Comparison of ENCODE assay signal across 27 mouse cellular contexts in the genomic region with DNA sequence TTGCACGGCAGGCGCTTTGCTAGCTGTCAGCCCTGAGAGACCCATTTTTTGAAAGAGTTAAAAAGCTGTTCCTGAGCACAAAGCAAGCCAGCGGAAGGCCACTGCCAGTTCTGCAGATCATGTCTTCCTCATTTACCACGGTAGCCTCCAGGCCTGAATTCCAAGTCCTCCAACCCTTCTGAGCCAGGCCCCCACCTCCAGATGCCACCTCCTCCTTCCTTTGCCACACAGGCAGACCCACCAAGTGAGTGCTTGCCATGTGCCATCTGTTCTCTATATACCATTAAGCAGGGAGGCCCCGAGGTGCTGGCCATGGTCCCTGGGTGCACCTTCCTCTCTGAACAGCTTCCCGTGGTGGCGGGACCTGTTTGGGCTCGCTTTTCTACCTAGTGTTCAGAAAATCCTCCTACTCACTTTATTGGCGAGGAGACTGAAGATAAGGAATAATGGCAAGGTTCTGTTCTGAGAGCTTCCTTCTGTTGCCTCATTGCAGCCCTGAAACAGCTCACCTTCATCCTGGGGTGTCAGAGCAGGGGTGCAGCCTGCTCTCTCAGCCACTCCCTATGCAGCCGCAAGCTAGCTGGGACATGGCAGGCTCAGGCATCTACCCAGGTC. TPM values are rescaled to one million over a fixed set of nuclear protein-coding genes. Genes with fewer than 3 reads are reported as not detected.
A peak's percentile ranks its signal among the peaks of the same experiment; 100 is the strongest.
DNase-seq lines count a peak whose midpoint lies in the region; ATAC-seq and TF ChIP-seq lines count a peak whose summit lies in the region.
"Had no signal": no experiment of that assay in that cellular context is flagged by ENCODE, and none has a peak within 500 bp of the region (broad histone marks: within the 10 kb centered on the region; RNA-seq: fewer than 3 reads in every experiment).

No protein-coding gene starts in this region.

- H3K36me3 ChIP-seq in hindbrain, embryonic 16.5 days (ENCODE audit: control insufficient read depth, insufficient read depth, low read length) = no peaks in the 10 kb centered on the region
- no peaks in the 10 kb centered on the region for H3K36me3 ChIP-seq in hindbrain, postnatal 0 days (ENCODE audit: insufficient read depth, low read length)
- peaks cover 22% of the 10 kb centered on the region for H3K36me3 ChIP-seq in liver, embryonic 16.5 days (ENCODE audit: control insufficient read depth, insufficient read depth)
- peaks cover 11% of the 10 kb centered on the region for H3K36me3 ChIP-seq in liver, embryonic 11.5 days (ENCODE audit: control insufficient read depth, insufficient read depth, low read length)
- H3K36me3 ChIP-seq: hindbrain, embryonic 12.5 days; limb, embryonic 15.5 days; neural tube, embryonic 15.5 days; stomach, embryonic 15.5 days had no signal

- ATAC-seq in hindbrain, embryonic 16.5 days = 0 out of 2 replicates have a peak, but pooled peaks have one; percentile 44
- no peak for ATAC-seq in hindbrain, postnatal 0 days
- no peak for ATAC-seq in liver, embryonic 16.5 days (ENCODE audit: low read depth)
- ATAC-seq in liver, embryonic 11.5 days (replicated peaks; ENCODE audit: low FRiP score) = no peak
- ATAC-seq in megakaryocyte-erythroid progenitor cell, adult 5-6 weeks (replicated peaks; ENCODE audit: low FRiP score, low TSS enrichment, poor library complexity, severe bottlenecking) = no peak
- ATAC-seq: inflammation-experienced regulatory T-cells, adult 6 months had no signal

- TF ChIP-seq CTCF in hindbrain, postnatal 0 days (IDR thresholded peaks at IDR 0.05; ENCODE audit: low read depth) = no peak

- no peak overlapping the region for H3K9ac ChIP-seq in hindbrain, embryonic 16.5 days (ENCODE audit: low read depth, low read length)
- no peak overlapping the region for H3K9ac ChIP-seq in hindbrain, postnatal 0 days (replicated peaks; ENCODE audit: low read length)
- H3K9ac ChIP-seq in liver, embryonic 16.5 days (ENCODE audit: low read depth, low read length) = no peak overlapping the region
- H3K9ac ChIP-seq in liver, embryonic 11.5 days (ENCODE audit: low read depth, low read length) = no peak overlapping the region
- H3K9ac ChIP-seq: hindbrain, embryonic 12.5 days; limb, embryonic 15.5 days; neural tube, embryonic 15.5 days; stomach, embryonic 15.5 days had no signal

- peak; percentile 42 to 49 for DNase-seq in cerebellum, postnatal 14 days
- DNase-seq in cerebellum, adult 11-12 months = no peak
- DNase-seq in hindbrain, postnatal 0 days (ENCODE audit: low spot score) = no peak
- DNase-seq in liver, embryonic 11.5 days (ENCODE audit: low spot score) = no peak
- DNase-seq: adrenal gland, adult 8-10 months; cerebellum, adult 11 months; cerebellum, adult 9-11 months; gastrocnemius, postnatal 10 days; heart, postnatal 14 days; kidney, adult 2 months; lung, adult 2 months; lung, postnatal 10 days; midbrain, embryonic 14.5 days; right cerebral cortex, postnatal 25 days; thymus, postnatal 14 days had no signal

- 74% methylated on average over 10 of the region's 10 CpGs for WGBS in hindbrain, embryonic 16.5 days
- 66% methylated on average over 10 of the region's 10 CpGs for WGBS in hindbrain, postnatal 0 days
- 70% methylated on average over 10 of the region's 10 CpGs for WGBS in liver, embryonic 16.5 days (ENCODE audit: insufficient replicate concordance)
- WGBS in liver, embryonic 11.5 days = 80% methylated on average over 10 of the region's 10 CpGs

- H3K4me3 ChIP-seq in hindbrain, embryonic 16.5 days (ENCODE audit: low read length) = no peak overlapping the region
- H3K4me3 ChIP-seq in hindbrain, postnatal 0 days (ENCODE audit: low read length) = no peak overlapping the region
- no peak overlapping the region for H3K4me3 ChIP-seq in liver, embryonic 16.5 days (ENCODE audit: low read depth, low read length)
- no peak overlapping the region for H3K4me3 ChIP-seq in liver, embryonic 11.5 days (ENCODE audit: low read depth, low read length)
- H3K4me3 ChIP-seq: hindbrain, embryonic 12.5 days; layer of hippocampus, adult 2 months; limb, embryonic 15.5 days; neural tube, embryonic 15.5 days; stomach, embryonic 15.5 days had no signal

- H3K4me1 ChIP-seq in hindbrain, embryonic 16.5 days (ENCODE audit: control insufficient read depth, insufficient read depth, low read depth, low read length) = no peaks in the 10 kb centered on the region
- H3K4me1 ChIP-seq in hindbrain, postnatal 0 days (ENCODE audit: insufficient read depth, low read length) = no peaks in the 10 kb centered on the region
- no peaks in the 10 kb centered on the region; the same call in 1 of the 2 replicates for H3K4me1 ChIP-seq in liver, embryonic 16.5 days (ENCODE audit: control insufficient read depth, low read depth, low read length)
- no peaks in the 10 kb centered on the region; the same call in 1 of the 2 replicates for H3K4me1 ChIP-seq in liver, embryonic 11.5 days (replicated peaks; ENCODE audit: control insufficient read depth, insufficient read depth, low read length)
- H3K4me1 ChIP-seq: hindbrain, embryonic 12.5 days; neural tube, embryonic 15.5 days had no signal

- no peak overlapping the region for H3K4me2 ChIP-seq in hindbrain, embryonic 16.5 days (ENCODE audit: low read length)
- no peak overlapping the region for H3K4me2 ChIP-seq in hindbrain, postnatal 0 days (ENCODE audit: low read depth, low read length)
- no peak overlapping the region for H3K4me2 ChIP-seq in liver, embryonic 16.5 days (ENCODE audit: low read depth, low read length)
- no peak overlapping the region for H3K4me2 ChIP-seq in liver, embryonic 11.5 days
- H3K4me2 ChIP-seq: hindbrain, embryonic 12.5 days; limb, embryonic 15.5 days; neural tube, embryonic 15.5 days; stomach, embryonic 15.5 days had no signal

- H3K9me3 ChIP-seq in hindbrain, embryonic 16.5 days (ENCODE audit: control insufficient read depth, low read length) = no peaks in the 10 kb centered on the region
- H3K9me3 ChIP-seq in hindbrain, postnatal 0 days (ENCODE audit: low read length) = no peaks in the 10 kb centered on the region
- no peaks in the 10 kb centered on the region for H3K9me3 ChIP-seq in liver, embryonic 16.5 days (replicated peaks; ENCODE audit: control insufficient read depth, low read length)
- H3K9me3 ChIP-seq in liver, embryonic 11.5 days (ENCODE audit: control insufficient read depth, low read length) = no peaks in the 10 kb centered on the region
- H3K9me3 ChIP-seq: G1E; hindbrain, embryonic 12.5 days; limb, embryonic 15.5 days; neural tube, embryonic 15.5 days; stomach, embryonic 15.5 days had no signal

- no peaks in the 10 kb centered on the region for H3K27me3 ChIP-seq in hindbrain, embryonic 16.5 days (replicated peaks; ENCODE audit: control insufficient read depth, insufficient read depth, low read length)
- no peaks in the 10 kb centered on the region for H3K27me3 ChIP-seq in hindbrain, postnatal 0 days (ENCODE audit: insufficient read depth, low read length)
- no peaks in the 10 kb centered on the region for H3K27me3 ChIP-seq in liver, embryonic 16.5 days (ENCODE audit: control insufficient read depth, insufficient read depth, low read depth, low read length)
- H3K27me3 ChIP-seq in liver, embryonic 11.5 days (replicated peaks; ENCODE audit: control insufficient read depth, insufficient read depth, low read length) = no peaks in the 10 kb centered on the region
- H3K27me3 ChIP-seq: hindbrain, embryonic 12.5 days; limb, embryonic 15.5 days; stomach, embryonic 15.5 days had no signal

- H3K27ac ChIP-seq in hindbrain, embryonic 16.5 days (ENCODE audit: low read depth, low read length) = no peak overlapping the region
- no peak overlapping the region for H3K27ac ChIP-seq in hindbrain, postnatal 0 days
- H3K27ac ChIP-seq in liver, embryonic 16.5 days (ENCODE audit: low read length) = peak overlapping the region; percentile 29; the same call in 1 of the 2 replicates
- H3K27ac ChIP-seq in liver, embryonic 11.5 days (ENCODE audit: low read depth, low read length) = no peak overlapping the region
- H3K27ac ChIP-seq: hindbrain, embryonic 12.5 days; layer of hippocampus, adult 2 months; limb, embryonic 15.5 days; macrophage; neural tube, embryonic 15.5 days; stomach, embryonic 15.5 days had no signal

RNA-seq across cellular contexts. Expression of a gene that starts 6.0 kb away (rescaled TPM):
- polyA plus RNA-seq in hindbrain, embryonic 16.5 days (2015; fragmentation: Nextera tagmentation; extraction: Ambion mirVana) = 3.4 and 5.0 TPM in 2 replicates
- 4.0 and 6.8 TPM in 2 replicates for total RNA-seq in hindbrain, postnatal 0 days (2014; rRNA removed)
- 5.3 and 6.4 TPM in 2 replicates for polyA plus RNA-seq in hindbrain, postnatal 0 days (2015; fragmentation: Nextera tagmentation; extraction: Ambion mirVana)
- 10.4 and 11.8 TPM in 2 replicates for polyA plus RNA-seq in liver, embryonic 16.5 days (2015; fragmentation: Nextera tagmentation; extraction: Ambion mirVana)
- polyA plus RNA-seq in liver, embryonic 11.5 days (2014; fragmentation: Nextera tagmentation; extraction: Ambion mirVana) = 10.9 and 12.0 TPM in 2 replicates
- total RNA-seq in megakaryocyte-erythroid progenitor cell, adult 5-6 weeks (2014; fragmentation: Nextera tagmentation) = 3.3 and 5.1 TPM in 2 replicates
- total RNA-seq in megakaryocyte-erythroid progenitor cell, adult 5-6 weeks (2017) = 2.0 and 2.6 TPM in 2 replicates
- total RNA-seq: monocyte, adult 5-6 weeks had no signal

Comparison
In these comparisons a context has a peak if more than half of its experiments do, and no peak if none do; other contexts are left out.
1. DNase-seq: peak in cerebellum, postnatal 14 days (2 of 2); none in cerebellum, adult 11-12 months (single experiment), hindbrain, postnatal 0 days (single experiment) and liver, embryonic 11.5 days (single experiment).